Mouse (Mus musculus): ENCODE data around the gene Kcnq1.

GRCm38 (mm10) chr7:143124902-143125301 is 18.7 kb downstream of the Kcnq1 start:
- no peak for TF ChIP-seq CTCF (IDR thresholded peaks at IDR 0.05; ENCODE audit: low read depth)
- no peak for TF ChIP-seq EP300 (optimal IDR thresholded peaks at IDR 0.05)
